Mouse (Mus musculus) myocyte (in vitro differentiated cells): Measurements from ENCODE around the gene Hist1h1a.

Experiments
- MAX ChIP-seq: IDR thresholded peaks from one replicate; pipeline ENCODE4 v1.6.1; 2011; ENCODE audit warnings: low read depth, mild to moderate bottlenecking, control low read depth
- MYOD1 ChIP-seq, 3 experiments: IDR thresholded peaks; one replicate each; pipeline ENCODE4 v1.6.1; 2011; ENCODE audit warnings: control low read depth in 2 of 3, low read depth in 2 of 3, mild to moderate bottlenecking in 2 of 3, moderate library complexity in 1 of 3; ENCODE audit not compliant: insufficient read length in 2 of 3, control insufficient read depth in 1 of 3
- MYOG ChIP-seq, 3 experiments: IDR thresholded peaks; one replicate each; pipeline ENCODE4 v1.6.1; 2011; ENCODE audit warnings: control low read depth in 2 of 3, low read depth in 2 of 3, mild to moderate bottlenecking in 2 of 3; ENCODE audit not compliant: insufficient read length in 2 of 3, control insufficient read depth in 1 of 3, insufficient read depth in 1 of 3
- POLR2A ChIP-seq: IDR thresholded peaks from one replicate; pipeline ENCODE4 v1.6.1; 2011; ENCODE audit warnings: low read depth, mild to moderate bottlenecking, control low read depth, moderate library complexity; ENCODE audit not compliant: insufficient read length
- TCF12 ChIP-seq: IDR thresholded peaks from one replicate; pipeline ENCODE4 v1.6.1; 2011; ENCODE audit warnings: mild to moderate bottlenecking, control low read depth; ENCODE audit not compliant: poor library complexity, insufficient read depth, severe bottlenecking
- TCF3 ChIP-seq: IDR thresholded peaks from one replicate; pipeline ENCODE4 v1.6.1; 2011; ENCODE audit warnings: low read depth, control low read depth; ENCODE audit not compliant: insufficient read length
- USF1 ChIP-seq: IDR thresholded peaks from one replicate; pipeline ENCODE4 v1.6.1; 2011; ENCODE audit warnings: low read depth, mild to moderate bottlenecking, control low read depth, moderate library complexity

DNA sequence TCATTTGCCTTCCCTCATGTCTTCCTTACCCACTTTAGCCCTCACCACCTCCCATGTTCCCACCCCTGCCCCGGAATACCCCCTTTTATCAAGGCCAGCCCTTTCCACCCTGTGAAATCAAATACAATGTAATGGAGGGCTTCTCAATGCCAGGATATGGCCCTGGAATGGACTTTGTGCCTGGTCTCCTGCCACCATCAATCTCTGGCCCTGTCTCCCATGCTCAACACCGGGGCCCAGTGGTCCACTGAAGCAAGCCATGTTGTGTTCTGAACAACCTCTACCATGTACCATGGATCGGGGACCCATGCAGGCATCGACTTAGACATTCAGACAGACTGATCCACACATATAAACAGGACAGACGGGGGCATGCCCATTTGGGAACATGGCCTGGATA lies 33.8 kb upstream of the Hist1h1a start:
- TF ChIP-seq MYOD1 (IDR thresholded peaks at IDR 0.05; ENCODE audit: control insufficient read depth in 1 of 3, insufficient read length in 2 of 3, low read depth in 2 of 3) (no peak), MAX (no peak), POLR2A (no peak), USF1 (no peak), MYOG (IDR thresholded peaks at IDR 0.05; ENCODE audit: control insufficient read depth in 1 of 3, insufficient read depth in 1 of 3, insufficient read length in 2 of 3, low read depth in 2 of 3) (no peak), TCF3 (no peak), TCF12 (no peak)
